Mouse (Mus musculus) layer of hippocampus, postnatal 10 days (tissue): ENCODE data around the gene Slc22a23. TPM values are rescaled to one million over a fixed set of nuclear protein-coding genes. Genes with fewer than 3 reads are reported as not detected.

ENCODE experiments used
- DNase-seq, 2 experiments: peaks; one replicate each; pipeline ENCODE4 v3.0.0; 2021; ENCODE audit warnings: low spot score in 2 of 2
- total RNA-seq, 2 experiments: library from RNA; stranded (reverse); gene quantifications; 2 replicates each; pipeline ENCODE4 v1.2.3; 2021

The Slc22a23 gene
- total RNA-seq, 2 experiments from 2014 or later, result 51.4 to 51.8 TPM

GRCm38 (mm10) chr13:34185371-34185770, 159.6 kb downstream of the Slc22a23 start:
- no peak for DNase-seq

- DNase-seq, result no peak
Observed at GRCm38 (mm10) chr13:34181624-34182023, 163.4 kb downstream of the Slc22a23 start.

GRCm38 (mm10) chr13:34174025-34174424, 171.0 kb downstream of the Slc22a23 start:
- no peak for DNase-seq

GRCm38 (mm10) chr13:34163304-34163975, 181.5 kb downstream of the Slc22a23 start:
- no peak for DNase-seq

GRCm38 (mm10) chr13:34162491-34163303, 182.3 kb downstream of the Slc22a23 start, which contains the start of gene Psmg4:
Gene Psmg4, plus strand, starts transcription at chr13:34162964.
- peak; percentile 92 to 94 for DNase-seq

- no peak for DNase-seq
Observed at GRCm38 (mm10) chr13:34159926-34160325, 185.1 kb downstream of the Slc22a23 start.

GRCm38 (mm10) chr13:34157596-34158157, 187.3 kb downstream of the Slc22a23 start:
- DNase-seq, result no peak

- DNase-seq, result no peak
Observed at GRCm38 (mm10) chr13:34156840-34157185, 188.2 kb downstream of the Slc22a23 start.

- no peak for DNase-seq
Observed at GRCm38 (mm10) chr13:34156133-34156839, 188.7 kb downstream of the Slc22a23 start.

GRCm38 (mm10) chr13:34154931-34155272, 190.1 kb downstream of the Slc22a23 start:
- peak; percentile 72 to 82 for DNase-seq

GRCm38 (mm10) chr13:34154217-34154930, 190.6 kb downstream of the Slc22a23 start:
- DNase-seq, result peak; percentile 81 to 88

GRCm38 (mm10) chr13:34153254-34154011, 191.5 kb downstream of the Slc22a23 start:
- peak; percentile 43 to 54 for DNase-seq

GRCm38 (mm10) chr13:34152695-34153094, 192.3 kb downstream of the Slc22a23 start:
- peak; percentile 1 to 9 for DNase-seq

- DNase-seq, result peak in 1 of 2 experiments; percentile 2
Observed at GRCm38 (mm10) chr13:34151425-34151824, 193.6 kb downstream of the Slc22a23 start.

- DNase-seq, result peak; percentile 74 to 76
Observed at GRCm38 (mm10) chr13:34150271-34151027, 194.5 kb downstream of the Slc22a23 start.

GRCm38 (mm10) chr13:34149463-34150176, 195.4 kb downstream of the Slc22a23 start:
- peak in 1 of 2 experiments; percentile 40 for DNase-seq

- DNase-seq, result peak; percentile 74 to 79
Observed at GRCm38 (mm10) chr13:34148767-34149392, 196.1 kb downstream of the Slc22a23 start.

GRCm38 (mm10) chr13:34148181-34148580, 196.8 kb downstream of the Slc22a23 start:
- peak; percentile 27 to 29 for DNase-seq
